ENCODE assay signal across 10 mouse cellular contexts in the genomic region with DNA sequence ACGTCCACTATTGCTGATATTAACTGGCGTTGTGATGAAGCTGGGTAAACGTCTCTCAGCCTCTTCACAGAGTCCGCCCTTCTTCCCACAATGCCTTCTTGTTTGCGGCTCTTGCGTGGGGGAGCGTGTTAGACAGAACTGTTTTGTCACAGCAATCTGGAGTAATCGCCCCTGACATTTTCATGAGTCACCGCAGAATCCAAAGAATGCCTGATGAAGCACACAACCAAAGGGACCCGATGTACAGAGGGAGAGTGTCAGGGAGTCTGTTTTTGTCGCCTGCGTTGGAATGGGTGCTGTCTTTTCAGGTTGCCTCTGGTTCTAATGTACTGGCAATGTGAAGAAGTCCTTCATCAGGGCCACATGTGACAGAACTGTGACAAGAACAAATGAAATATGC.
A peak's percentile ranks its signal among the peaks of the same experiment; 100 is the strongest.
DNase-seq lines count a peak whose midpoint lies in the region; ATAC-seq and TF ChIP-seq lines count a peak whose summit lies in the region.
"Had no signal": no experiment of that assay in that cellular context is flagged by ENCODE, and none has a peak within 500 bp of the region (broad histone marks: within the 10 kb centered on the region; RNA-seq: fewer than 3 reads in every experiment).

No protein-coding gene starts in this region.

- no peak overlapping the region for H3K4me3 ChIP-seq in hindbrain, embryonic 14.5 days (replicated peaks; ENCODE audit: low read length)
- H3K4me3 ChIP-seq in hindbrain, embryonic 11.5 days (ENCODE audit: low read depth, low read length): no peak overlapping the region
- H3K4me3 ChIP-seq in liver, postnatal 0 days (ENCODE audit: low read depth, low read length): no peak overlapping the region
- no peak overlapping the region for H3K4me3 ChIP-seq in stomach, postnatal 0 days (ENCODE audit: low read depth, low read length)
- H3K4me3 ChIP-seq: limb, embryonic 12.5 days; megakaryocyte, embryonic 14.5 days had no signal

- H3K9ac ChIP-seq in hindbrain, embryonic 14.5 days: no peak overlapping the region
- no peak overlapping the region for H3K9ac ChIP-seq in hindbrain, embryonic 11.5 days (ENCODE audit: low read depth, low read length)
- no peak overlapping the region for H3K9ac ChIP-seq in liver, postnatal 0 days (replicated peaks)
- H3K9ac ChIP-seq in stomach, postnatal 0 days (ENCODE audit: low read length): no peak overlapping the region
- H3K9ac ChIP-seq: limb, embryonic 12.5 days had no signal

- H3K4me2 ChIP-seq in hindbrain, embryonic 14.5 days (replicated peaks): no peak overlapping the region
- no peak overlapping the region for H3K4me2 ChIP-seq in hindbrain, embryonic 11.5 days (replicated peaks; ENCODE audit: low read depth, low read length)
- H3K4me2 ChIP-seq in liver, postnatal 0 days (ENCODE audit: low read depth, low read length): no peak overlapping the region
- H3K4me2 ChIP-seq in stomach, postnatal 0 days (replicated peaks; ENCODE audit: low read depth): no peak overlapping the region
- H3K4me2 ChIP-seq: limb, embryonic 12.5 days had no signal

- H3K27ac ChIP-seq in hindbrain, embryonic 14.5 days: peak overlapping the region; percentile 32
- no peak overlapping the region for H3K27ac ChIP-seq in hindbrain, embryonic 11.5 days (ENCODE audit: low read depth, low read length)
- H3K27ac ChIP-seq in liver, postnatal 0 days (ENCODE audit: low read depth): no peak overlapping the region
- H3K27ac ChIP-seq in stomach, postnatal 0 days (replicated peaks): no peak overlapping the region
- H3K27ac ChIP-seq: limb, embryonic 12.5 days had no signal

- no peaks in the 10 kb centered on the region for H3K36me3 ChIP-seq in hindbrain, embryonic 14.5 days (replicated peaks; ENCODE audit: control insufficient read depth, insufficient read depth)
- no peaks in the 10 kb centered on the region for H3K36me3 ChIP-seq in hindbrain, embryonic 11.5 days (ENCODE audit: control insufficient read depth, insufficient read depth, low read length)
- H3K36me3 ChIP-seq in liver, postnatal 0 days (replicated peaks; ENCODE audit: insufficient read depth, low read length): no peaks in the 10 kb centered on the region
- H3K36me3 ChIP-seq in stomach, postnatal 0 days (ENCODE audit: control insufficient read depth, insufficient read depth, low read length): no peaks in the 10 kb centered on the region
- H3K36me3 ChIP-seq: limb, embryonic 12.5 days had no signal

- no peak for TF ChIP-seq CTCF in liver, postnatal 0 days (IDR thresholded peaks at IDR 0.05; ENCODE audit: low read depth)
- TF ChIP-seq CTCF in stomach, postnatal 0 days (IDR thresholded peaks at IDR 0.05; ENCODE audit: low read depth): no peak

- H3K9me3 ChIP-seq in hindbrain, embryonic 14.5 days (ENCODE audit: control insufficient read depth, low read length): no peaks in the 10 kb centered on the region
- H3K9me3 ChIP-seq in hindbrain, embryonic 11.5 days (ENCODE audit: control insufficient read depth, low read length): no peaks in the 10 kb centered on the region
- no peaks in the 10 kb centered on the region for H3K9me3 ChIP-seq in liver, postnatal 0 days (ENCODE audit: low read length)
- H3K9me3 ChIP-seq in stomach, postnatal 0 days (ENCODE audit: control insufficient read depth, low read length): no peaks in the 10 kb centered on the region

- no peak for DNase-seq in hindbrain, embryonic 14.5 days (ENCODE audit: low spot score)
- no peak for DNase-seq in hindbrain, embryonic 11.5 days (ENCODE audit: low spot score)
- peak; percentile 33 for DNase-seq in 3134 (ENCODE audit: extremely low read depth, insufficient read length, low spot score)
- DNase-seq in adrenal gland, adult 2 months: peak; percentile 86
- DNase-seq in layer of hippocampus, adult 9-10 months (ENCODE audit: low spot score): peak; percentile 57
- no peak for DNase-seq in liver, postnatal 0 days
- DNase-seq in stomach, postnatal 0 days (ENCODE audit: low spot score): no peak
- DNase-seq in cerebellum, adult 9-10 months: no peak

- H3K27me3 ChIP-seq in hindbrain, embryonic 14.5 days (ENCODE audit: control insufficient read depth, insufficient read depth, low read length): no peaks in the 10 kb centered on the region
- no peaks in the 10 kb centered on the region for H3K27me3 ChIP-seq in hindbrain, embryonic 11.5 days (ENCODE audit: control insufficient read depth, insufficient read depth, low read length)
- H3K27me3 ChIP-seq in liver, postnatal 0 days (ENCODE audit: insufficient read depth, low read length): no peaks in the 10 kb centered on the region
- no peaks in the 10 kb centered on the region for H3K27me3 ChIP-seq in stomach, postnatal 0 days (ENCODE audit: control insufficient read depth, insufficient read depth, low read length)
- H3K27me3 ChIP-seq: megakaryocyte, embryonic 14.5 days had no signal

- TF ChIP-seq EP300 in liver, postnatal 0 days (IDR thresholded peaks at IDR 0.05; ENCODE audit: low read depth): no peak
- TF ChIP-seq EP300 in stomach, postnatal 0 days (optimal IDR thresholded peaks at IDR 0.05): no peak

- WGBS in hindbrain, embryonic 14.5 days: 58% methylated on average over 12 of the region's 12 CpGs
- WGBS in hindbrain, embryonic 11.5 days: 77% methylated on average over 12 of the region's 12 CpGs
- 77% methylated on average over 12 of the region's 12 CpGs for WGBS in liver, postnatal 0 days (ENCODE audit: insufficient replicate concordance)
- 61% methylated on average over 12 of the region's 12 CpGs for WGBS in stomach, postnatal 0 days

- H3K4me1 ChIP-seq in hindbrain, embryonic 14.5 days (replicated peaks; ENCODE audit: control insufficient read depth, insufficient read depth, low read length): peaks cover 28% of the 10 kb centered on the region
- no peaks in the 10 kb centered on the region for H3K4me1 ChIP-seq in hindbrain, embryonic 11.5 days (replicated peaks; ENCODE audit: control insufficient read depth, insufficient read depth, low read length)
- peaks cover 3% of the 10 kb centered on the region; the same call in 1 of the 2 replicates for H3K4me1 ChIP-seq in liver, postnatal 0 days (ENCODE audit: insufficient read depth)
- H3K4me1 ChIP-seq in stomach, postnatal 0 days (replicated peaks; ENCODE audit: control insufficient read depth, insufficient read depth): no peaks in the 10 kb centered on the region
- H3K4me1 ChIP-seq: megakaryocyte, embryonic 14.5 days had no signal

- no peak for ATAC-seq in hindbrain, embryonic 14.5 days (ENCODE audit: low FRiP score)
- no peak for ATAC-seq in hindbrain, embryonic 11.5 days (ENCODE audit: low FRiP score)
- ATAC-seq in liver, postnatal 0 days: no peak
- no peak for ATAC-seq in stomach, postnatal 0 days (ENCODE audit: low FRiP score, low TSS enrichment)

Comparison
In these comparisons a context has a peak if more than half of its experiments do, and no peak if none do; other contexts are left out.
1. DNase-seq: peak in 3134 (single experiment), adrenal gland, adult 2 months (single experiment) and layer of hippocampus, adult 9-10 months (single experiment); none in hindbrain, embryonic 14.5 days (single experiment), hindbrain, embryonic 11.5 days (single experiment), liver, postnatal 0 days (single experiment), stomach, postnatal 0 days (single experiment) and cerebellum, adult 9-10 months (single experiment).